Mouse (Mus musculus) limb, embryonic 15.5 days (tissue): ENCODE results near the gene Pnma1. TPM values are rescaled to one million over a fixed set of nuclear protein-coding genes. Genes with fewer than 3 reads are reported as not detected.

Experiments
- ATAC-seq: fragments of 200-750 bp; cut with Nextera tagmentation; 2 replicates; pipeline ENCODE4 v1.8.0; 2017; ENCODE audit warnings: low read depth, moderate TSS enrichment; ENCODE audit not compliant: insufficient number of reproducible peaks, low FRiP score, low TSS enrichment
- H3K27ac ChIP-seq: fragments of 300-500 bp; sonication (generic); 2 replicates; pipeline ENCODE4 v1.5.1; 2015; ENCODE audit warnings: moderate library complexity, mild to moderate bottlenecking, inconsistent platforms
- H3K27me3 ChIP-seq: fragments of 300-500 bp; sonication (generic); 2 replicates; pipeline ENCODE4 v1.6.1; 2015; ENCODE audit warnings: inconsistent platforms
- H3K36me3 ChIP-seq: fragments of 300-500 bp; sonication (generic); 2 replicates; pipeline ENCODE4 v1.6.1; 2015; ENCODE audit warnings: inconsistent platforms
- H3K4me1 ChIP-seq: fragments of 300-500 bp; sonication (generic); 2 replicates; pipeline ENCODE4 v1.6.1; 2015; ENCODE audit warnings: inconsistent platforms
- H3K4me2 ChIP-seq: fragments of 300-500 bp; sonication (generic); 2 replicates; pipeline ENCODE4 v1.6.1; 2015; ENCODE audit warnings: mild to moderate bottlenecking, inconsistent platforms
- H3K4me3 ChIP-seq: fragments of 300-500 bp; sonication (generic); 2 replicates; pipeline ENCODE4 v1.5.1; 2015; ENCODE audit warnings: mild to moderate bottlenecking, inconsistent platforms
- H3K9ac ChIP-seq: fragments of 300-500 bp; sonication (generic); 2 replicates; pipeline ENCODE4 v1.6.1; 2015; ENCODE audit warnings: inconsistent platforms
- H3K9me3 ChIP-seq: fragments of 300-500 bp; sonication (generic); 2 replicates; pipeline ENCODE4 v1.6.1; 2016; ENCODE audit warnings: inconsistent platforms
- WGBS: fragments of 180-500 bp; shearing (Covaris S2); methylation state at CpG from one replicate; pipeline ENCODE4 v1.1.7; 2015; 5-methylcytosine and 5-hydroxymethylcytosine counted together
- polyA plus RNA-seq: library from polyadenylated mRNA; unstranded; fragments of >200 nt; fragmentation: Nextera tagmentation; extraction: Ambion mirVana; gene quantifications from 2 replicates; pipeline ENCODE4 v1.2.1, GENCODE M21; 2015

Gene Pnma1
- polyA plus RNA-seq, 1 experiment from 2014 or later = 0.93 TPM

GRCm38 (mm10) chr12:84161616-84162433 lies 13.5 kb upstream of the Pnma1 start:
- peaks cover 16% of the 10 kb centered on the region for H3K4me1 ChIP-seq
- H3K9ac ChIP-seq = no peak overlapping the region
- 82% methylated on average over 14 of the region's 14 CpGs for WGBS
- H3K9me3 ChIP-seq = no peaks in the 10 kb centered on the region
- no peaks in the 10 kb centered on the region for H3K27me3 ChIP-seq
- H3K4me2 ChIP-seq = no peak overlapping the region
- ATAC-seq = no peak
- H3K4me3 ChIP-seq = no peak overlapping the region
- H3K36me3 ChIP-seq = peaks cover 71% of the 10 kb centered on the region
- H3K27ac ChIP-seq = no peak overlapping the region

- Histone ChIP-seq H3K27ac (no peak overlapping the region), H3K9me3 (no peaks in the 10 kb centered on the region), H3K4me3 (no peak overlapping the region), H3K4me2 (no peak overlapping the region), H3K9ac (no peak overlapping the region), H3K4me1 (peaks cover 12% of the 10 kb centered on the region), H3K36me3 (peaks cover 78% of the 10 kb centered on the region), H3K27me3 (no peaks in the 10 kb centered on the region)
- 74% methylated on average over 8 of the region's 8 CpGs for WGBS
- no peak for ATAC-seq
These were observed 12.8 kb upstream of the Pnma1 start for GRCm38 (mm10) chr12:84161116-84161515.

- Histone ChIP-seq H3K4me3 (no peak overlapping the region), H3K9me3 (no peaks in the 10 kb centered on the region), H3K27ac (no peak overlapping the region), H3K9ac (no peak overlapping the region), H3K4me1 (peaks cover 5% of the 10 kb centered on the region), H3K27me3 (no peaks in the 10 kb centered on the region), H3K4me2 (no peak overlapping the region), H3K36me3 (peaks cover 84% of the 10 kb centered on the region)
- ATAC-seq = no peak
- WGBS = 94% methylated on average over 8 of the region's 8 CpGs
These were observed 12.2 kb upstream of the Pnma1 start for GRCm38 (mm10) chr12:84160491-84160890.

GRCm38 (mm10) chr12:84158156-84158555 lies 9.9 kb upstream of the Pnma1 start:
- WGBS = 92% methylated on average over 14 of the region's 14 CpGs
- no peak for ATAC-seq
- no peaks in the 10 kb centered on the region for H3K9me3 ChIP-seq

GRCm38 (mm10) chr12:84156210-84156609 lies 7.9 kb upstream of the Pnma1 start:
- peaks cover 89% of the 10 kb centered on the region for H3K36me3 ChIP-seq
- no peak for ATAC-seq
- WGBS = 93% methylated on average over 18 of the region's 18 CpGs

More at GRCm38 (mm10) chr12:84158156-84158555, 9.9 kb upstream of the Pnma1 start:
- no peak overlapping the region for H3K9ac ChIP-seq
- no peak overlapping the region for H3K27ac ChIP-seq
- H3K4me2 ChIP-seq = no peak overlapping the region
- peaks cover 91% of the 10 kb centered on the region for H3K36me3 ChIP-seq
- H3K4me3 ChIP-seq = no peak overlapping the region
- H3K27me3 ChIP-seq = no peaks in the 10 kb centered on the region
- 0 out of 2 replicates have a peak, but pooled peaks cover under 1% of the 10 kb centered on the region for H3K4me1 ChIP-seq

GRCm38 (mm10) chr12:84155523-84155871 lies 7.2 kb upstream of the Pnma1 start:
- no peak for ATAC-seq
- Histone ChIP-seq H3K4me1 (peaks cover 11% of the 10 kb centered on the region), H3K9ac (no peak overlapping the region), H3K27ac (no peak overlapping the region), H3K9me3 (no peaks in the 10 kb centered on the region), H3K27me3 (no peaks in the 10 kb centered on the region), H3K4me3 (no peak overlapping the region), H3K36me3 (peaks cover 87% of the 10 kb centered on the region), H3K4me2 (no peak overlapping the region)
- WGBS = 66% methylated on average over 2 of the region's 2 CpGs

More at GRCm38 (mm10) chr12:84156210-84156609, 7.9 kb upstream of the Pnma1 start:
- H3K27me3 ChIP-seq = no peaks in the 10 kb centered on the region
- peaks cover 8% of the 10 kb centered on the region for H3K4me1 ChIP-seq
- no peak overlapping the region for H3K4me2 ChIP-seq
- H3K9ac ChIP-seq = no peak overlapping the region
- no peak overlapping the region for H3K4me3 ChIP-seq
- no peaks in the 10 kb centered on the region for H3K9me3 ChIP-seq
- H3K27ac ChIP-seq = no peak overlapping the region

- Histone ChIP-seq H3K27ac (no peak overlapping the region), H3K4me2 (no peak overlapping the region), H3K4me3 (no peak overlapping the region), H3K9ac (no peak overlapping the region), H3K9me3 (no peaks in the 10 kb centered on the region), H3K4me1 (peaks cover 13% of the 10 kb centered on the region), H3K27me3 (no peaks in the 10 kb centered on the region), H3K36me3 (peaks cover 81% of the 10 kb centered on the region)
- no peak for ATAC-seq
- WGBS = 59% methylated on average over 11 of the region's 11 CpGs
These were observed 6.7 kb upstream of the Pnma1 start for GRCm38 (mm10) chr12:84154786-84155522.

- Histone ChIP-seq H3K4me3 (no peak overlapping the region), H3K9ac (no peak overlapping the region), H3K4me2 (no peak overlapping the region), H3K9me3 (no peaks in the 10 kb centered on the region), H3K27ac (no peak overlapping the region), H3K27me3 (no peaks in the 10 kb centered on the region), H3K36me3 (peaks cover 69% of the 10 kb centered on the region), H3K4me1 (peaks cover 16% of the 10 kb centered on the region)
- 71% methylated on average over 6 of the region's 6 CpGs for WGBS
- ATAC-seq = no peak
These were observed 5.1 kb upstream of the Pnma1 start for GRCm38 (mm10) chr12:84153414-84153813.

- 54% methylated on average over 32 of the region's 32 CpGs for WGBS
- peaks cover 21% of the 10 kb centered on the region for H3K4me1 ChIP-seq
- peaks cover 60% of the 10 kb centered on the region for H3K36me3 ChIP-seq
- H3K9ac ChIP-seq = no peak overlapping the region
- ATAC-seq = no peak
- no peaks in the 10 kb centered on the region for H3K27me3 ChIP-seq
- H3K27ac ChIP-seq = no peak overlapping the region
- no peak overlapping the region for H3K4me2 ChIP-seq
- H3K9me3 ChIP-seq = no peaks in the 10 kb centered on the region
- no peak overlapping the region for H3K4me3 ChIP-seq
These were observed 4.3 kb upstream of the Pnma1 start for GRCm38 (mm10) chr12:84152352-84153190.

GRCm38 (mm10) chr12:84151911-84152310 lies 3.6 kb upstream of the Pnma1 start:
- Histone ChIP-seq H3K4me2 (no peak overlapping the region), H3K4me1 (peaks cover 21% of the 10 kb centered on the region), H3K27ac (no peak overlapping the region; the same call in 1 of the 2 replicates), H3K9ac (no peak overlapping the region), H3K9me3 (no peaks in the 10 kb centered on the region), H3K36me3 (peaks cover 54% of the 10 kb centered on the region), H3K4me3 (no peak overlapping the region), H3K27me3 (no peaks in the 10 kb centered on the region)
- ATAC-seq = no peak
- WGBS = 82% methylated on average over 10 of the region's 10 CpGs

- Histone ChIP-seq H3K27me3 (no peaks in the 10 kb centered on the region), H3K36me3 (peaks cover 45% of the 10 kb centered on the region), H3K27ac (no peak overlapping the region), H3K9ac (no peak overlapping the region), H3K4me3 (no peak overlapping the region), H3K4me2 (no peak overlapping the region), H3K9me3 (no peaks in the 10 kb centered on the region), H3K4me1 (peaks cover 21% of the 10 kb centered on the region)
- WGBS = 58% methylated on average over 6 of the region's 6 CpGs
- no peak for ATAC-seq
These were observed 2.7 kb upstream of the Pnma1 start for GRCm38 (mm10) chr12:84150976-84151375.
